Mouse (Mus musculus): ENCODE data around the gene Gm4952. TPM values are rescaled to one million over a fixed set of nuclear protein-coding genes. Genes with fewer than 3 reads are reported as not detected.

The Gm4952 gene
- polyA plus RNA-seq, 1 experiment from 2014 or later: 1.2 TPM

DNA sequence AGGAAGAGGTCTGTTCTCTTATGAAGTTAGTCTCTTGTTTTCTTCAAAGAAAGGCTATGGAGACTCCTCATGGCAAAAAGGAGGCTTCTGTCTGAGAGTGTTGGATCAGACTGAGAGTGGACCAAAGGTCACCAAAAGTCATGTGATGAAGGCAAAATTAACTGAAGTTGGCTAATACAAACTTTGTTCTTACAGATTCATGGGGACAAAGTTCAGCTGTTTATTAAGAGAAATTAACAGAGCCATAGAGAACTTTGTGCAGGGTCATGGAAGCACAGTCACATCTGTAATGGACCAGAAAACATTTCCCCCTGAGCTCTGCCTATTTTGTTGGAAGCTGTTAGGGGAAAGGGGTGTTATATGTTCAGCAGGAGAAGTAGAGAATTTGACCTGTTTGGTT lies 8.6 kb downstream of the Gm4952 start:
- Histone ChIP-seq H3K27ac (replicated peaks) (no peak overlapping the region), H3K9me3 (ENCODE audit: control insufficient read depth, low read length) (no peaks in the 10 kb centered on the region), H3K27me3 (ENCODE audit: control insufficient read depth, insufficient read depth, low read length) (no peaks in the 10 kb centered on the region), H3K4me3 (ENCODE audit: low read depth, low read length) (no peak overlapping the region), H3K9ac (ENCODE audit: low read length) (no peak overlapping the region), H3K36me3 (ENCODE audit: control insufficient read depth, insufficient read depth, low read length) (no peaks in the 10 kb centered on the region), H3K4me2 (replicated peaks; ENCODE audit: low read depth) (no peak overlapping the region), H3K4me1 (replicated peaks; ENCODE audit: control insufficient read depth, insufficient read depth) (no peaks in the 10 kb centered on the region)
- TF ChIP-seq CTCF (IDR thresholded peaks at IDR 0.05; ENCODE audit: low read depth) (no peak), EP300 (optimal IDR thresholded peaks at IDR 0.05) (no peak)
- DNase-seq (ENCODE audit: low spot score) (no peak), ATAC-seq (ENCODE audit: low FRiP score, low TSS enrichment) (no peak)

DNA sequence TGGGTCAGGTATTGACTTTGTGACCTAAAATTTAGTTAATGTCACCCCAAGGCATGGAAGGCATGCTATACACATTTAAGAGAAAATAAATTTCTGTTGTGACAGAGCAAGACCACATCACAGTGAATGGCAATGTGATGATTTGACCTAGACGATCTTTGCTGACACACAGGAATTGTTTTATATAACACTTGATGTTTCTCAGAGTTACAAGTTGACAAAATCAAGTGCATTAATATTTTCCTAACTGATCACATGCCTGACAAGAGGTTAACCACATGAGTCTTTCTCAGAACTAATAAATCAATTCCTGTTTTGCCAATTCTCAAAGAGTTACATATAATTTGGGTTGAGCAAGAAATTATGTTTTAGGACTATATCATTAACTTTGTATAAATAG lies 13.9 kb downstream of the Gm4952 start:
- no peaks in the 10 kb centered on the region for H3K36me3 ChIP-seq (ENCODE audit: control insufficient read depth, insufficient read depth, low read length)
- H3K9me3 ChIP-seq (ENCODE audit: control insufficient read depth, low read length): no peaks in the 10 kb centered on the region
- WGBS: 66% methylated on average over 1 of the region's 1 CpGs
- no peaks in the 10 kb centered on the region for H3K27me3 ChIP-seq (ENCODE audit: control insufficient read depth, insufficient read depth, low read length)
- no peak overlapping the region for H3K27ac ChIP-seq (replicated peaks)
- no peaks in the 10 kb centered on the region for H3K4me1 ChIP-seq (replicated peaks; ENCODE audit: control insufficient read depth, insufficient read depth)
- H3K4me3 ChIP-seq (ENCODE audit: low read depth, low read length): no peak overlapping the region
- DNase-seq (ENCODE audit: low spot score): no peak
- no peak overlapping the region for H3K9ac ChIP-seq (ENCODE audit: low read length)
- H3K4me2 ChIP-seq (replicated peaks; ENCODE audit: low read depth): no peak overlapping the region
- no peak for TF ChIP-seq EP300 (optimal IDR thresholded peaks at IDR 0.05)
- no peak for TF ChIP-seq CTCF (IDR thresholded peaks at IDR 0.05; ENCODE audit: low read depth)
- no peak for ATAC-seq (ENCODE audit: low FRiP score, low TSS enrichment)

DNA sequence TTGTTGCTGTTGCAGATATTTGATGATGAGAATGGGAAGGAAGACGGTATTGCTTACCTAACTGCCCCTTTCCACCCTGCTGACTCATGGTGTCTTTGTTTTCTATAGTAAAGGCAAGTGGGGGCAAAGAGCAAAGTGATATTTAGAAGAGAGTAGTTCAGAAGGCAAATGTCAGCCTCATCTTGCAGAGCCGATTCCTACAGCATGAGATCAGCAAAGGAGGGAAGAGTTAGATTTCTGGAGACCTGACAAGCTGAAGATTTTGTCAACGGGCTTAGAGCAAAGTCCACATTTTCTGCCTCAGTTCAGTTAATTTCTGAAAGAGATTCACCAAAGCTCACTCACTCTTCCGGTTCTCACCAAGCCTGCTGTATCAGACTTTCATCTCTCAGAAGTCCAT lies 33.4 kb downstream of the Gm4952 start, which contains the start of gene Glyat:
Glyat (plus strand) TSS at position 133 of the 400 bp plus-strand sequence.
- H3K4me2 ChIP-seq (replicated peaks; ENCODE audit: low read depth): no peak within 1 kb of the TSS
- no peak within 1 kb of the TSS for H3K9ac ChIP-seq (ENCODE audit: low read length)
- H3K9me3 ChIP-seq (ENCODE audit: control insufficient read depth, low read length): no peaks in the 10 kb centered on the region
- no peaks in the 10 kb centered on the region for H3K36me3 ChIP-seq (ENCODE audit: control insufficient read depth, insufficient read depth, low read length)
- WGBS: 59% methylated on average over 4 of the region's 4 CpGs
- DNase-seq (ENCODE audit: low spot score) (no peak), ATAC-seq (ENCODE audit: low FRiP score, low TSS enrichment) (no peak)
- no peak within 1 kb of the TSS for H3K27ac ChIP-seq (replicated peaks)
- H3K27me3 ChIP-seq (ENCODE audit: control insufficient read depth, insufficient read depth, low read length): no peaks in the 10 kb centered on the region
- H3K4me1 ChIP-seq (replicated peaks; ENCODE audit: control insufficient read depth, insufficient read depth): no peaks in the 10 kb centered on the region
- TF ChIP-seq CTCF (IDR thresholded peaks at IDR 0.05; ENCODE audit: low read depth) (no peak), EP300 (optimal IDR thresholded peaks at IDR 0.05) (no peak)
- H3K4me3 ChIP-seq (ENCODE audit: low read depth, low read length): no peak within 1 kb of the TSS

DNA sequence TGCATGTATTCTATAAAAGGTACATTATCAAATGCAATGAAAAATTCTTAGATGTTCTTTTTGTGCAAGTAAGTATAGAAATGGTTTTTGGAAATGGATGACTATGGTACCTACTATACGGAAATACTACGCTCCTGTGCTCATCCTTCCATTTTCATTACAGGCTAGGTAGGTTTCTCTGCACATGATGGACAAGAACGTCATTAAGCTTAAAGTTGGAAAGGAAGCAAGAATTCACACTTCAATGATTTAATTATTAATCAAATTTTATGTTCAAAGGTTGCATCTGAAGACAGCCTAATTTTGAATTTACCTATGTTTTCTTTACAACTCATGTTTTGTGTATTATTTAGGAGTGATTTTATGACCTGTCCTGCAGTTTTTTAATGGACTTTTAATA lies 34.5 kb downstream of the Gm4952 start:
- Histone ChIP-seq H3K4me1 (replicated peaks; ENCODE audit: control insufficient read depth, insufficient read depth) (no peaks in the 10 kb centered on the region), H3K9me3 (ENCODE audit: control insufficient read depth, low read length) (no peaks in the 10 kb centered on the region), H3K27me3 (ENCODE audit: control insufficient read depth, insufficient read depth, low read length) (no peaks in the 10 kb centered on the region), H3K4me2 (replicated peaks; ENCODE audit: low read depth) (no peak overlapping the region), H3K36me3 (ENCODE audit: control insufficient read depth, insufficient read depth, low read length) (no peaks in the 10 kb centered on the region), H3K27ac (replicated peaks) (no peak overlapping the region), H3K9ac (ENCODE audit: low read length) (no peak overlapping the region), H3K4me3 (ENCODE audit: low read depth, low read length) (no peak overlapping the region)
- ATAC-seq (ENCODE audit: low FRiP score, low TSS enrichment): no peak
- WGBS: 83% methylated on average over 3 of the region's 3 CpGs
- DNase-seq (ENCODE audit: low spot score): no peak
- no peak for TF ChIP-seq EP300 (optimal IDR thresholded peaks at IDR 0.05)
- no peak for TF ChIP-seq CTCF (IDR thresholded peaks at IDR 0.05; ENCODE audit: low read depth)

- H3K4me1 ChIP-seq (replicated peaks; ENCODE audit: control insufficient read depth, insufficient read depth): no peaks in the 10 kb centered on the region
- no peak overlapping the region for H3K27ac ChIP-seq (replicated peaks)
- no peak overlapping the region for H3K4me3 ChIP-seq (ENCODE audit: low read depth, low read length)
- no peak overlapping the region for H3K9ac ChIP-seq (ENCODE audit: low read length)
- DNase-seq (ENCODE audit: low spot score) (no peak), ATAC-seq (ENCODE audit: low FRiP score, low TSS enrichment) (no peak)
- WGBS: 87% methylated on average over 4 of the region's 4 CpGs
- no peak overlapping the region for H3K4me2 ChIP-seq (replicated peaks; ENCODE audit: low read depth)
- no peak for TF ChIP-seq EP300 (optimal IDR thresholded peaks at IDR 0.05)
- no peak for TF ChIP-seq CTCF (IDR thresholded peaks at IDR 0.05; ENCODE audit: low read depth)
- no peaks in the 10 kb centered on the region for H3K36me3 ChIP-seq (ENCODE audit: control insufficient read depth, insufficient read depth, low read length)
- no peaks in the 10 kb centered on the region for H3K9me3 ChIP-seq (ENCODE audit: control insufficient read depth, low read length)
- no peaks in the 10 kb centered on the region for H3K27me3 ChIP-seq (ENCODE audit: control insufficient read depth, insufficient read depth, low read length)
Observed at GRCm38 (mm10) chr19:12634963-12635362, 35.2 kb downstream of the Gm4952 start.

GRCm38 (mm10) chr19:12636863-12637262 lies 37.1 kb downstream of the Gm4952 start:
- Histone ChIP-seq H3K4me1 (replicated peaks; ENCODE audit: control insufficient read depth, insufficient read depth) (no peaks in the 10 kb centered on the region), H3K9me3 (ENCODE audit: control insufficient read depth, low read length) (no peaks in the 10 kb centered on the region), H3K27ac (replicated peaks) (no peak overlapping the region), H3K36me3 (ENCODE audit: control insufficient read depth, insufficient read depth, low read length) (no peaks in the 10 kb centered on the region), H3K4me2 (replicated peaks; ENCODE audit: low read depth) (no peak overlapping the region), H3K9ac (ENCODE audit: low read length) (no peak overlapping the region), H3K27me3 (ENCODE audit: control insufficient read depth, insufficient read depth, low read length) (no peaks in the 10 kb centered on the region), H3K4me3 (ENCODE audit: low read depth, low read length) (no peak overlapping the region)
- ATAC-seq (ENCODE audit: low FRiP score, low TSS enrichment): no peak
- DNase-seq (ENCODE audit: low spot score): no peak
- TF ChIP-seq CTCF (IDR thresholded peaks at IDR 0.05; ENCODE audit: low read depth): no peak
- TF ChIP-seq EP300 (optimal IDR thresholded peaks at IDR 0.05): no peak
- WGBS: 52% methylated on average over 3 of the region's 3 CpGs
